Mouse (Mus musculus): ENCODE data around the gene Kcnj10. TPM values are rescaled to one million over a fixed set of nuclear protein-coding genes. Genes with fewer than 3 reads are reported as not detected.

Gene Kcnj10
- polyA plus RNA-seq, 1 experiment from 2014 or later, result 2.6 TPM

DNA sequence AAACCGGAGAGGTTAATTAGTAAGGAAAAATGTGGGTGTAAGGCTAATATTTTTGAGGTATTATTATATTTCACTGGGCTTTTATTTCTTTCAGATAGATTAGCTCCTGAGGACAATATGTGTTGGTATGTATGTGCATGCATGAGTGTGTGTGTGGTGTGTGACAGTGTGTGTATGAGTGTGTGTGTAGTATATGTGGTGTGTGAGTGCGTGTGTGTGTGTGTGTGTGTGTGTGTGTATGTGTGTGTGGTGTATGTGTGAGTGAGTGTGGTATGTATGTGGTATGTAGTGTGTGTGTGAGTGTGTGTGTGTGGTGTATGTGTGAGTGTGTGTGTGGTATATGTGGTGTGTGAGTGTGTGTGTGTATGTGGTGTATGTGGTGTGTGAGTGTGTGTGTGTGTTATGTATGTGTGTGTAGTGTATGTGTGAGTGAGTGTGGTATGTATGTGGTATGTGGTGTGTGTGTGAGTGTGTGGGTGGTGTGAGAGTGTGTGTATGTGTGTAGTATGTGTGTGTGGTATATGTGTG, 51.7 kb downstream of the Kcnj10 start:
- Histone ChIP-seq H3K4me3 (ENCODE audit: low read depth, low read length) (no peak overlapping the region), H3K4me1 (ENCODE audit: control insufficient read depth, insufficient read depth, low read length) (0 out of 2 replicates have a peak, but pooled peaks cover 3% of the 10 kb centered on the region), H3K9ac (replicated peaks; ENCODE audit: low read depth, low read length) (no peak overlapping the region), H3K9me3 (ENCODE audit: control insufficient read depth, low read length) (no peaks in the 10 kb centered on the region), H3K27me3 (ENCODE audit: control insufficient read depth, insufficient read depth, low read length) (no peaks in the 10 kb centered on the region), H3K27ac (ENCODE audit: low read depth, low read length) (no peak overlapping the region), H3K4me2 (ENCODE audit: low read depth, low read length) (no peak overlapping the region), H3K36me3 (ENCODE audit: control insufficient read depth, insufficient read depth, low read length) (no peaks in the 10 kb centered on the region)
- peak; percentile 49; the same call in 1 of the 2 replicates for ATAC-seq (ENCODE audit: low read depth)
- WGBS, result 95% methylated on average over 2 of the region's 2 CpGs

DNA sequence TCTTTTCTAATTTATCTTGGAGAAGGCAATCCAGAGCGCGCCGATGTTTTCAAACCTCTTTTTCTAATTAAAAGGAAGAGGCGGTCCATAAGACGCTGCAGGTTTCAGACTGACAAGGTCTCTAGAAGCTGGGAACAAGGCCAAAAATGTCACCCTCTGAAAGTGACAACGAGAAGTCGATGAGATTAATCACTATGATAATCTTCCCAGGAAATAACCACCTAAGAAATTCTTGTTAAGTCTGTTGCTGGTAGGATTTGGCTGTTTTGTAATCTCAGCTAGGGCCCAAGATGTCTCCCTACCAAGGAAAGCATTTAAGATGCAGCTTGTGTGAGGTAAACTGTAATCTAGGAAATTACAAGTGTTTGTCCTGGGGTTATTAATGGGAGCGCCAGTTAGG, 52.7 kb downstream of the Kcnj10 start:
- no peak overlapping the region for H3K9ac ChIP-seq (replicated peaks; ENCODE audit: low read depth, low read length)
- H3K4me2 ChIP-seq (ENCODE audit: low read depth, low read length), result no peak overlapping the region
- no peak for ATAC-seq (ENCODE audit: low read depth)
- H3K36me3 ChIP-seq (ENCODE audit: control insufficient read depth, insufficient read depth, low read length), result no peaks in the 10 kb centered on the region
- no peak overlapping the region for H3K27ac ChIP-seq (ENCODE audit: low read depth, low read length)
- WGBS, result 65% methylated on average over 8 of the region's 8 CpGs
- H3K4me3 ChIP-seq (ENCODE audit: low read depth, low read length), result no peak overlapping the region
- 0 out of 2 replicates have a peak, but pooled peaks cover 3% of the 10 kb centered on the region for H3K4me1 ChIP-seq (ENCODE audit: control insufficient read depth, insufficient read depth, low read length)
- H3K27me3 ChIP-seq (ENCODE audit: control insufficient read depth, insufficient read depth, low read length), result no peaks in the 10 kb centered on the region
- H3K9me3 ChIP-seq (ENCODE audit: control insufficient read depth, low read length), result no peaks in the 10 kb centered on the region

DNA sequence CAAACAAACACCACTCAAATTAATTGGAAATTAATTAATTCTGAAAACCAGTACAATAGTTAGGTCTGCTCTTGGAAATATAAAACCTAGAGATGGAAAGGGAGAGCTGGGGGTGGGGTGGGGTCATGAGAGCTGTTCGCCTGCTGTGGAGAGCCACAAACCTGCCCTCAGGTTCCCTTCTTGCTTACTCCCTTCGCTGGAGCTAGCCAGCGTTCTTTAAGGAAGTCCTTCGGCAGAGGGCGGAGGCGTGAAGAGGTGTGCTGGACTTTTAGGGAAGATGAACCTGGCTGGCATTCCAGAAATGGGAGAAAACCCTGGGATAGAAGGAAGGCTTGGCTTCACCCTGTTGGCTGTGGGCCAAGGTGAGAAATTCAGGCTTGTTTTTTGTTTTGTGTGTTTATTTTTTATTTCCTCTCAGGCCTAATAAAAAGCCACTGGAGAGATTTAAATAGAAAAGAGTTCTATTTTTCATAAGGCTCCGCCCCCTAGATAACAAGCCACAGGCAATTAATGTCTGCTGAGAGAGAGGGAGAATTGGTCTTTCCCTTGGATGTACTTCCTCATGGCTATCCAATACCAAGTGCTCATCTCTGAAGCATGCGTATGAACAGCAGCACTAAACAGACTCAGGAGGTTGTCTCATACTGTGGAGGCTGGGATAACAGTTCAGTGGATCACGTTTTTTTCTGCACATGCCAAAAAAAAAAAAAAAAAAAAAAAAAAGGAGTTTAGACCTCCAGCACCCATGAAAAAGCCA, 56.2 kb downstream of the Kcnj10 start:
- Histone ChIP-seq H3K4me1 (ENCODE audit: control insufficient read depth, insufficient read depth, low read length) (no peaks in the 10 kb centered on the region), H3K36me3 (ENCODE audit: control insufficient read depth, insufficient read depth, low read length) (no peaks in the 10 kb centered on the region), H3K9me3 (ENCODE audit: control insufficient read depth, low read length) (no peaks in the 10 kb centered on the region), H3K27me3 (ENCODE audit: control insufficient read depth, insufficient read depth, low read length) (no peaks in the 10 kb centered on the region), H3K9ac (replicated peaks; ENCODE audit: low read depth, low read length) (no peak overlapping the region), H3K4me3 (ENCODE audit: low read depth, low read length) (no peak overlapping the region), H3K4me2 (ENCODE audit: low read depth, low read length) (no peak overlapping the region), H3K27ac (ENCODE audit: low read depth, low read length) (no peak overlapping the region)
- no peak for ATAC-seq (ENCODE audit: low read depth)
- 73% methylated on average over 9 of the region's 9 CpGs for WGBS

DNA sequence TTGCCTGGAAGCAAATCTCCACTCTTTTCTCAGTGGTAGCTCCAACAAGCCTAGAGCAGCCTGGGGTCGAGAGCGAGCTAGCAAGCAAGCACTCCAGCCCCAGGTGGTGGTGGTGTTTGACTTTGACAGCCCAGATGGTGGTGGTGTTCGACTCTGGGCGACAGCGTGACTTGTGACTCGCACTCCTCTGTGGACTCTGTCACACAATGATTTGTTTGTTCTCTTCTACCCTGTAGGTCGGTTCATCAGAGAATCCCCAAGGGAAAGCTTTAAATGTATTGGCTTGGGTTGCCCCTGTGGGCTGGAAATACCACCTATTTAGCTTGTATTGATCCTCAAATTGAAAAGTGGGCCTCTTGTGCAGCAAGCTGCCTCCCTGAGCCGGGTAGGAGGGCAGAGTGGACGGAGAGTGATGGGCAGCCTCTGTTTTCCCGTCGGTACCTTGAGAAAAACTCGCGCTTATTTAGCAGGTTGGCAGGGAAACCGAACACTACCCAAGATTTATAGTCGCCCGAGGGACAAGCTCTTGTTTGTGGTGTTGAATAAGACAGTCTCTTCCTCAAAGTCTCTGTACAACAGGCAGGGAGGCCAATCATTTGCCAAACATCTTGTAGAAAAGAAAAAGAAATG, 65.2 kb downstream of the Kcnj10 start:
- Histone ChIP-seq H3K4me1 (ENCODE audit: control insufficient read depth, insufficient read depth, low read length) (peaks cover 4% of the 10 kb centered on the region; the same call in 1 of the 2 replicates), H3K9me3 (ENCODE audit: control insufficient read depth, low read length) (no peaks in the 10 kb centered on the region), H3K27ac (ENCODE audit: low read depth, low read length) (no peak overlapping the region), H3K9ac (replicated peaks; ENCODE audit: low read depth, low read length) (no peak overlapping the region), H3K36me3 (ENCODE audit: control insufficient read depth, insufficient read depth, low read length) (no peaks in the 10 kb centered on the region), H3K27me3 (ENCODE audit: control insufficient read depth, insufficient read depth, low read length) (no peaks in the 10 kb centered on the region), H3K4me2 (ENCODE audit: low read depth, low read length) (no peak overlapping the region), H3K4me3 (ENCODE audit: low read depth, low read length) (no peak overlapping the region)
- peak; percentile 75 for ATAC-seq (ENCODE audit: low read depth)
- 6% methylated on average over 16 of the region's 16 CpGs for WGBS

DNA sequence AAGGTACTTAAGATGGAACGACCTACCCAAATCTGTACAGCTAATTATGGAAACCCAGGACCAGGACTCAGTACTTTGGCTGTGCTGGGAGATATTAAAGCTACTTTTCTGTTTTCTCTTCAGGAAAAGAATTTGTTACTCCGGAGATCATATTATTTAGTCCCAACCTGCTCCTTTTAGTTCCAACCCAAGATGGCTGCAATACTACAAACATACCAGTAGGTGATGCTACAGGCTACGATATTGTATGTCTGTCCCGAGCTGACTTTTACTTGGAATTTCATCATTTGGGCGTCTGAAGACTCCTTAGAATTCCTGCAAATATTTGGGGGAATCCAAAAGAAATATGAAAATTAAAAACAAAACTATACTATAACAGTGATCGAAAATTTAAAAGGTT, 68.0 kb downstream of the Kcnj10 start:
- Histone ChIP-seq H3K27ac (ENCODE audit: low read depth, low read length) (no peak overlapping the region), H3K36me3 (ENCODE audit: control insufficient read depth, insufficient read depth, low read length) (no peaks in the 10 kb centered on the region), H3K4me3 (ENCODE audit: low read depth, low read length) (no peak overlapping the region), H3K4me1 (ENCODE audit: control insufficient read depth, insufficient read depth, low read length) (peaks cover 4% of the 10 kb centered on the region; the same call in 1 of the 2 replicates), H3K9me3 (ENCODE audit: control insufficient read depth, low read length) (no peaks in the 10 kb centered on the region), H3K27me3 (ENCODE audit: control insufficient read depth, insufficient read depth, low read length) (no peaks in the 10 kb centered on the region), H3K4me2 (ENCODE audit: low read depth, low read length) (no peak overlapping the region), H3K9ac (replicated peaks; ENCODE audit: low read depth, low read length) (no peak overlapping the region)
- no peak for ATAC-seq (ENCODE audit: low read depth)
- WGBS, result 11% methylated on average over 6 of the region's 6 CpGs

DNA sequence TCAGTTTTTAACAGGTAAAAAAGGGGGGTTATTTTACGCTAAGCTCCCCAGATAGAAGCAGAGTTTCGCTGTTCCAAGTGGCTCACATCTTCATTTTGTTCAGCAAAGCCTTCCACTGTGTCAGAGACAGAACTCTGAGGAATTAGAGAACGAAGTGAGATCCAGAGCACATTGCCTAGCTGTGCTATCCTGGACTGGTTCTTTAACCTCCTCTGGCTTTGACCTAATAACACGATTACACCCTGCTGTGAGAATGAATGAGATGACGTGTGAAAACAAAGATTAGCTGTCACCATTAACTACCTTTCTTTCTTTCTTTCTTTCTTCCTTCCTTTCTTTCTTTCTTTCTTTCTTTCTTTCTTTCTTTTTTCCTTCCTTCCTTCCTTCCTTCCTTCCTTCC, 68.4 kb downstream of the Kcnj10 start:
- Histone ChIP-seq H3K27me3 (ENCODE audit: control insufficient read depth, insufficient read depth, low read length) (no peaks in the 10 kb centered on the region), H3K36me3 (ENCODE audit: control insufficient read depth, insufficient read depth, low read length) (no peaks in the 10 kb centered on the region), H3K9me3 (ENCODE audit: control insufficient read depth, low read length) (no peaks in the 10 kb centered on the region), H3K4me1 (ENCODE audit: control insufficient read depth, insufficient read depth, low read length) (peaks cover 4% of the 10 kb centered on the region; the same call in 1 of the 2 replicates), H3K4me3 (ENCODE audit: low read depth, low read length) (no peak overlapping the region), H3K9ac (replicated peaks; ENCODE audit: low read depth, low read length) (no peak overlapping the region), H3K4me2 (ENCODE audit: low read depth, low read length) (no peak overlapping the region), H3K27ac (ENCODE audit: low read depth, low read length) (no peak overlapping the region)
- no peak for ATAC-seq (ENCODE audit: low read depth)
- 13% methylated on average over 5 of the region's 5 CpGs for WGBS

DNA sequence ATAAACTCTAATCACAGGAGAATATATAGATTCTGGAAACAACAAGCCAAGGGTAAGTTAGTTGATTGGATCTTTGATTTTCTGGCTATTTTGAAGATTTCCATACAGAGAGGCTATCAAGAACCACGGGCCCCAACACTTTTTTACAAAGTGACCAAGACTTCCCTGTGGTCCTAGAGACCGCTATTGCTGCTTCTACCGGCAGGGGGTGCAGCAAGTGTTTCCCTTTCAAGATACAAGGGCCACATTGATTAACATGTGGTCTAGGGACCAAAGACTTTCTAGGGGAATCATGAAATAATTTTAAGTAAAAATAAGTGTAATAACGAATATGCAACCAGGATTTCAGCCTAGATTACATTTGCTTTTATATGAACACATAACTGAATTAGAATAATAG, 69.8 kb downstream of the Kcnj10 start:
- 5% methylated on average over 4 of the region's 4 CpGs for WGBS
- H3K27ac ChIP-seq (ENCODE audit: low read depth, low read length), result no peak overlapping the region
- no peak overlapping the region for H3K4me3 ChIP-seq (ENCODE audit: low read depth, low read length)
- no peaks in the 10 kb centered on the region for H3K9me3 ChIP-seq (ENCODE audit: control insufficient read depth, low read length)
- H3K4me2 ChIP-seq (ENCODE audit: low read depth, low read length), result no peak overlapping the region
- peaks cover 4% of the 10 kb centered on the region; the same call in 1 of the 2 replicates for H3K4me1 ChIP-seq (ENCODE audit: control insufficient read depth, insufficient read depth, low read length)
- H3K36me3 ChIP-seq (ENCODE audit: control insufficient read depth, insufficient read depth, low read length), result no peaks in the 10 kb centered on the region
- H3K27me3 ChIP-seq (ENCODE audit: control insufficient read depth, insufficient read depth, low read length), result no peaks in the 10 kb centered on the region
- no peak overlapping the region for H3K9ac ChIP-seq (replicated peaks; ENCODE audit: low read depth, low read length)
- no peak for ATAC-seq (ENCODE audit: low read depth)

DNA sequence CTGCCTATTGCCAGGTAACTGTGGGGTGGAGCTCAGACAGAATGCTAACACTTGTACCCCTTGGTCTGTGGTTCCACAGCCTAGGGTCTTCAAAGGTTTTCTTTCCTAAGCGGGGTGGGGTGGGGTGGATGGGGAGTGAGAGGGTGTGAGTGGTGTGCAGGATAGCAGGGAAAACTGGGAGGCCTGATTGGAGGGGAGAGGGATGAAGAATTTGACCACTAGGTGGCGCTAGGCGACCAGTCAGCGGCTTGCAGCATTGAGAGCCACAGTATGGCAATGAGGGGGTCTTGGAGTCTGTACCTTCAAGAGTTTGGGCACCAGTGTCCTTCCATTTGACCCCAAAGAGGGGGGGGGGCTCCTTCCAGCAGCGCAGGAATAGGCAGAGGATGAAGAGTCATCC, 71.2 kb downstream of the Kcnj10 start:
- Histone ChIP-seq H3K4me3 (ENCODE audit: low read depth, low read length) (no peak overlapping the region), H3K27me3 (ENCODE audit: control insufficient read depth, insufficient read depth, low read length) (no peaks in the 10 kb centered on the region), H3K36me3 (ENCODE audit: control insufficient read depth, insufficient read depth, low read length) (no peaks in the 10 kb centered on the region), H3K9ac (replicated peaks; ENCODE audit: low read depth, low read length) (no peak overlapping the region), H3K9me3 (ENCODE audit: control insufficient read depth, low read length) (no peaks in the 10 kb centered on the region), H3K4me2 (ENCODE audit: low read depth, low read length) (no peak overlapping the region), H3K4me1 (ENCODE audit: control insufficient read depth, insufficient read depth, low read length) (no peaks in the 10 kb centered on the region), H3K27ac (ENCODE audit: low read depth, low read length) (no peak overlapping the region)
- 4% methylated on average over 5 of the region's 5 CpGs for WGBS
- peak; percentile 83 for ATAC-seq (ENCODE audit: low read depth)

Data from neural tube, embryonic 14.5 days (tissue).